Mouse (Mus musculus) fibroblast of lung, adult 2 months (primary cell): ENCODE results near the gene Fasn.

ENCODE experiments used
- DNase-seq: peaks from one replicate; pipeline ENCODE4 v3.0.0-alpha.2; 2011; ENCODE audit warnings: low read depth

Fasn gene

DNA sequence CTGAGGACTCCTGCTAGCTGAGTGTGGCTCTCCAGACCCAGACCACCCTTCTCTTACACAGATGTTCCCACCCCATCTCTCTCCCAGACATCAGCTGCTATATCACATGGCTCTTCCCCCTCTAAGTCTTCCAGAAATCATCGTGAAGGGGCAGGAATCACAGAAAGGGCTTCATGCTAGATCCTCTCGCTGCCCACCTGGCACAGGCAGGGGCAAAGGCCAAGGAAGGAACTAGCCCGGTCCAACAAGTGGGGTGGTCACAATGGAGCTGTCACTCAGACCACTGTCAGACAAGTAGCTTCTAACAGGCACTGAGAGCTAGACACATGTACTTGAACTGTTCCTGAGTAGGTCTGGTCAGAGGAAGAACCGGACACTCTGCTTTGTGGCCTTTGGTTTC, 4.1 kb upstream of the Fasn start:
- DNase-seq = no peak

GRCm38 (mm10) chr11:120826016-120826953, 1.9 kb upstream of the Fasn start:
- DNase-seq = no peak

DNA sequence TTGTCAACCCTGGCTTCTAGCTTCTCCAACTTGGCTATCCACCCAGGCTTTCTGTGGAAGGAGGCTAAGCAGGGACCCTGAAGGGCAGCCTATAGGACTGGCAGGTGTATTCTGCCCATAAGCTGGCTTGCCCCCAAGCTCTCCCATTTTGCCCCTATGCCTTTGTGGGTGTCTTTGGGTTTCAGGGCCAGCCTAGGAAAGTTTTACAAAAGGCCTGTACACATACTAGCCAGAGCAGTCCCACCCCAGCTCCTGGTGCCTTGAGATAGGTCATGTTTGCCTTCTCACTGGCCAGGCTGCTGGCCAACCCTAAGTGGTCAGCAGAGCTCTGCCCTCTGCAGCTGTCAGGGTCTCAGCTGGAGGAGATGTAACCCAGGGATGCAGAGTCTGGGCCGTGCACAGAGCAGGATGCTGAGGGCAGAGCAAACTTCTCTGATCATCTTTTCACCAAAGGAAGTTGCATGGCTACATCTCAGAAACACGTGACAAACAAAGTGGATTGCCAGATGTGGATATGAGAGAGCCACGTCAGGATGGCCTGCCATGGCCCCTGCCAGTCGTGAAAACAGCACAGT, 1.0 kb upstream of the Fasn start:
- DNase-seq = no peak

DNA sequence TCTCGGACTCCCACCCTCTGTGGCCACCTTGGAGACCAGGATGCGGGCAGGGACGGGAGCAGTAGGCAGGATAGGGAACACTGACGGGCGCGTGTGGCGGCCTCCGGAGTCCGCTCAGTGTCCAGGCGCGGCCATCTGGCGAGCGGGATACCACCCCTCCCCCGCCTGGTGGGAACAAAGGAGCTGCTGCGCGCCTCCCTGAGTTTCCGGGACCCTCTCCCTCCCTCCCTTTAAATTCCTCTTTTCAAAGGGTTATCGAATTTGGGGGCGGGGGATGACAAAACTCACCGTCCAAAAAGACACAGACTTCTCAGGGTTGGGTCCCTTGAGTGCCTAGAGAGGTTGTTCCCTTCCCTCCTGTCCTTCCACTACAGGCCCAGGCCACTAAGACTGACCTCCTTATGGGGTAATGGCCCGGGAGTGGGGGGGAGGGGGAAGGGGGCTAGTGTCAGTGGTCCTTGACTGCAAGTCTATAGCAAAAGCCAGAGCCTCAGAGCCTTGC, 491 bp upstream of the Fasn start:
- DNase-seq = no peak

DNA sequence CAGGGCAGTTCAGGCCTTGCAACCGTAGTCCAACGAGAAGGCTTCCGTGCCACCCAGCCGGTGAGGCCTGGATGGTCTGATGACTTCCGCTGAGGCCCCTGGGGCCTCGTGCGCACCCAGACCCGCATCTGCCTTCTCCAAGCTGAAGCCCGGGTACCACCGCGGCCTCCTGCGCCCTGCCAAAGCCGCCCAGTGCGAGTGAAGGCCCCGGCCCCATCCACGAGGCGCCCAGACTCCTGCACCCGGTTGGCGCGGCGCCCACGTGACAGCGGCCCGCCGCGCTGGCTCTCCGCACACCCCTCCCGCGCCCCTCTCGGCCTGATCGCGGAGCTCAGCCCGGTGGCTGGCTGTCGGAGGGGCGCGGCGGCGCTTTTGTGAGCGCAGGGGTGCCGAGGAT, 798 bp downstream of the Fasn start:
- no peak for DNase-seq

GRCm38 (mm10) chr11:120822831-120823550, 1.4 kb downstream of the Fasn start:
- DNase-seq = no peak

GRCm38 (mm10) chr11:120822321-120822720, 2.0 kb downstream of the Fasn start:
- DNase-seq = no peak

DNA sequence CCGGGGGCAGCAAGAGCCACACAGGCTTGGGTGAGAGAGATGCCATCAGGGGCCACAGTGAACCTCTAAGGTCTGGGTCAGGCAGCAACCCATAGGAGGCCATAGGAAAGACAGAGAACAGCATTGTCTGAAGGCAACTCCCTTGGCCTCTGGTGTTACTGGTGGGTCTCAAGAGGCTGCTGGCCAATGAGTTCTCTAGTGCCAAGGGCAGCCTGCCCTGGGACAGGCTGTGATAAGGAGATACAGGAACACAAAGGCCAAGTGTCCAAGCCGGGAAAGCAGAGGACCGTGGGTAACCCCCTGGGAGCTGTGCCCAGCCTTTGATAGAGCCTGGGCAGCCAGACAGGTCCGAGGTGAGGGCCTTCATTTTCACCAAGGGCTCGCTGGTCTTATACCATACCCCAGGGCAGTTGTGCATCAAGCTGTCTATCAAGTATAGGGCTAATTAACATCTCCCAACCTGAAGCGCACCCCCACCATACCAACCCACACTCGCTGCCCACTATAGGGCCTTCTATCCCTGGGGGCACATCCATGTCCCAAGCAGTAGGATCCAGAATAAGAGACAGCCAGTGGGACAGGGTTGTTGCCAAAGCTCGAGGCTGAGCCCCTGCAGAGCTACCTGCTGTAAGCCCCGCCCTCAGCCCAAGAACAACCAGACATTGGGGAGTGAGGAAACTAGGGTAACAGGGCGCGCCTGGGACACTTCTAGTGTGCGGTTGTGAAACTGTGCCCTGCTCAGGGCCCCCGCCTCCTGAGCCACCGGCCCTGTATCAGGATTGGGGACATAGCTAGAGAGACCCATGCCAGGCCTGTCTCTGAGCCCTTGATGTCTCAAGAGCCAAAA, 3.0 kb downstream of the Fasn start:
- no peak for DNase-seq

- DNase-seq = no peak
These were observed 3.8 kb downstream of the Fasn start for GRCm38 (mm10) chr11:120820546-120820945.

DNA sequence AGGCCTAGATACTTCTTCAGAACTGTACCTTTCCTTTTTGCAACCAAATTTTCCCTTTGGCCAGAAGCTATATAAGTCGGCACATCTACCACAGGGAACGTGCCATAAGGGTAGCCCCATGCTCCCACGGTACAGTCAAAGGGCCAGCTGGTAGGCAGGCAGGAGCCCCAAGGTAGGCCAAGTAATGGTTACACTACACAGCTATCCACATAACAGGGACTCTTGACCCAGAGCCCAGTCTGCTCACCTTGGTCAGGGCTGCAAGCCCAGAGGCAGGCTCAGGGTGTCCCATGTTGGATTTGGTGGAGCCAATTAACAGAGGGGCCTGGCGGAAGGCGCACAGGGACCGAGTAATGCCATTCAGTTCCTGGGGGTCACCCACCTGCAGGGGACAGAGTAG, 4.8 kb downstream of the Fasn start:
- DNase-seq = no peak

- DNase-seq = no peak
These were observed 6.1 kb downstream of the Fasn start for GRCm38 (mm10) chr11:120818251-120818650.

GRCm38 (mm10) chr11:120817358-120817757, 7.0 kb downstream of the Fasn start:
- no peak for DNase-seq

GRCm38 (mm10) chr11:120812068-120812467, 12.3 kb downstream of the Fasn start:
- DNase-seq = no peak

DNA sequence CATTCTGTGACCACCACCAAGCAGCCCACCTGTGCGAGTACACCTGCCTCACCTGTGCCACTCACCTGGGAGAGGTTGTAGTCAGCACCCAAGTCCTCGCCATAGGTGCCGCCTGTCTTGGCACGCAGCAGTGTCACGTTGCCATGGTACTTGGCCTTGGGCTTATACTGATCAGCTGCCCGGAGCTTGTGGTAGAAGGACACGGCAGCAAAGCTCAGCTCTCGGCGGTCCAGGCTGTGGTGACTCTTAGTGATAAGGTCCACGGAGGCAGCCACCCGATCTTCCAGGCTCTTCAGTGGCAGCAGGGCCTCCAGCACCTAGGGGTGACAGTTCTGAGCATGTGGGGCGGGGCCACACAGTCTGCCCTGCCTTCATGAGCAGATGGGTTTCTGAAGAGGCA, 16.3 kb downstream of the Fasn start:
- no peak for DNase-seq

DNA sequence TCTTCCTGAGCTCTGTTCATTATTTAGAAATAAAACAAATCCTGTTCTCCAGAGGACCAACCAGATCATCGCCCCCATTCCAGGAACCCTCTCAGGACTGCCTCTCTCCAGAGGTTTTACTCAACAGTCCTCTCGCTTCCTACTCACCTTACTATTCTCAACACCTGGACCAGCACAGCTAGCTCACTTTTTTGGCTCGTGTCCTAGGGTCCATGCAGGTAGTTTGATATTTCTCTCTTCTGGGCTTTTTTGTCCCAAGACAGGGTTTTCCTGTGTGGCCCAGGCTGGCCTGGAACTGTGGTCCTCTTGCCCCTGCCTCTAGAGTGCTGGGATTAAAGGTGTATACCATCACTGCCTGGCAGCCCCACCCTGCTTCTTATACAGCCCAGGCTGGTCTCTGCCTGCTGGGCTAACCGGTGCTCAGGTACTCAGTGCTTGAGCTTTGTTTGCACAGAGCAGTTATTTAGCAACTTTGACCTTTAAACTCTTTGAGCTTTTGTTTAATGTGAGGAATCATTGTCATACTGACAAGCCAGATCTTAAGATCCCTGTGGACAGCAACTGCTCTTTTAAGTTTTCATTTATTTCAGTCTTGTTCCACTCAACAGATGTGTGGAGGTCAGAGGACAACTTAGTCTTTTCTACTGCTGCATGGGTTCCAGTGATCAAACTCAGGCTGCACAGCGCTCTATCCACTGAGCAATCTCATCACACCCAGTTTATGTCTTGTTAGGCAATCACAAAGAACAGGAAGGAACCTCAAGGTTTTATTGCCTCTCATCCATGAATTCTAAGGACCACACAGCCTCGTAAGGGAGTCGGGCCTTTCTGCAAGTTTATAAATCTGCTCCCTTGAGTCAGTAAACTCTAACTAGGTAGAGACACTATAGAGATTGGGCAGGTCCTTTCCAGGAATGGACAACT, 18.7 kb downstream of the Fasn start:
- DNase-seq = no peak

DNA sequence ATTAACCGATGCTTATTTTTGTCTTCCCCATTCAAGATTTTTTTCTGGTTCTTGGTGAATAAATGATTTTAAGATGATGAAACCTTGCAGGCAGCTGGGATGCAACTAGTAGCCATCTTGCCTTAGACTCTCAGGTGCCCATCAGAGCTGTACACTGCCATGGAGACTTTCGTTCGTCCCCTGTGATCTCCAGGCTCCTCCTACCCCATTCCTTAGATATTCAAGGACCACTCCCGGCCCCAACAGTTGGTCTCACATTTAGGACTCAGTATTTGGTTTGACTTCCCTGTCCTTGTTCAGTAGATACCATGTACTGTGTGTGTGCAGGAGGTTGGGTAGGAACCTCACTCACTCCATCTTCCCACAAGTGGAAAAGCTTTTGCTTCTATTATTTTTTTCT, 19.6 kb downstream of the Fasn start:
- DNase-seq = no peak

DNA sequence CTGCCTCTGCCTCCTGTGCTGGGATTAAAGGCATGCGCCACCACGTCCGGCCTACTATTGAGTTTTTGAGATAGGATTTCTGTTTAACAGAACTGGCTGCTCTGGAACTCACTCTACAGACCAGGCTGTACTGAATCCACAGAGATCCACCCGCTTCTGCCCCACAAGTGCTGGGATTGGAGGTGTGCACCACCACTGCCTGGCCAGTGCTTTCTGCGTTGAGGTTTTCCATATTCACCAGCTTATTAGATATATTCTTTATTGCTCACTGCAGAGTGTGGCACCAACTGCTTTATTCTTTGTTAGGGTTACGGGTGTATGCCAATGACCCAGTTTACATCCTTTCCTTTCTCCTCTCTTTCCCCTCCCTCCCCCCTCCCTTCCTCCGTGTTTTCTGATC, 20.1 kb downstream of the Fasn start:
- no peak for DNase-seq

DNA sequence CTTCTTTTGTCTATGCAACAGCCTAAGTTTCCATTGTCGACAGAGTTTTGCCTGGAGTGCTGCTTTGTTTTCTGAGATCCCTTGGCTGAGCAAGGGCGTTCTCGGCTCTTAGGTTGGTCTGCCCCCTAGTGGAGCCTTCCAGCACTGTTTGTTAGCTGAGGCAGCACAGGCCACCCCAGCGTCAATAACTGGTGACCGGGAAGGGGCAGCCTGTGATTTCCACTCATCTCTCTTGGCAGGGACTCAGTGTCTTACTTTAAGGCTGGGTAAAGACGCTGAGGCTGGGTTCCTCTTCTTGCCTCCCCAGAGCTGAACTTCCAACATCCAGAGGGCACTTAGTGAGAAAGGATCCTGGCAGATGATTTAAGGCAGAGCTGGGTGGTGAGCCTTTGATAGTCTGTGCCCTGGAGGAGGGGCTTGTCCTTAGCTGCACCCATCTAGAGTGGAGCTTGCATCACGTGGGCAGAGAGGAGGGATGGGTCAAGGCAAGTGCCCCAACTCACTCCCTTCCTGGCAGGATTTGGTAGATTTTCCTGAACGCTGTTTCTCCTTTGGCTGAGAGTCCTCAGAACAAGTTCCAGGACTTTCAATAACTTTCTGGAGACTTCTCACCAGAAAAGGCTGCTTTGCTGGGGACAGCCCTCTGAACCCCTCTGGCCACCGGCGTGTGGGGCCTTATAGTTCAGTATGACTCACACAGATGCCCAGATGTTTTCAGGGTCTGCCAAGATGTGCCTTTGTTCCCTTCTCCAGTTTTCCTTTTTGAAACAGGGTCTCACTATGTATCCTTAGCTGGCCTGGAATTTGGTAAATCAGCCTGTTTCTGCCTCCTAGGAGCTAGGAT, 24.1 kb downstream of the Fasn start:
- DNase-seq = peak; percentile 83

- DNase-seq = no peak
These were observed 24.9 kb downstream of the Fasn start for GRCm38 (mm10) chr11:120799316-120799890.
